Mouse (Mus musculus) WW6 (cell line): ENCODE results near the gene Sin3a.
A peak's percentile ranks its signal among the peaks of the same experiment; 100 is the strongest.

Source experiments
- DNase-seq: peaks from one replicate; pipeline ENCODE4 v3.0.0-alpha.2; 2013; ENCODE audit warnings: low read depth, low spot score

Gene Sin3a

GRCm38 (mm10) chr9:57137777-57138176, 65.9 kb downstream of the Sin3a start:
- DNase-seq, result no peak

GRCm38 (mm10) chr9:57138507-57138906, 66.7 kb downstream of the Sin3a start:
- DNase-seq, result no peak

GRCm38 (mm10) chr9:57139110-57139509, 67.3 kb downstream of the Sin3a start:
- no peak for DNase-seq

- no peak for DNase-seq
These were observed 67.7 kb downstream of the Sin3a start for GRCm38 (mm10) chr9:57139571-57139970.

- DNase-seq, result no peak
These were observed 69.8 kb downstream of the Sin3a start for GRCm38 (mm10) chr9:57141417-57142353.

- no peak for DNase-seq
These were observed 71.4 kb downstream of the Sin3a start for GRCm38 (mm10) chr9:57143212-57143611.

- no peak for DNase-seq
These were observed 73.0 kb downstream of the Sin3a start for GRCm38 (mm10) chr9:57144830-57145229.

- no peak for DNase-seq
These were observed 74.7 kb downstream of the Sin3a start for GRCm38 (mm10) chr9:57146451-57147066.

- no peak for DNase-seq
These were observed 75.6 kb downstream of the Sin3a start for GRCm38 (mm10) chr9:57147205-57148143.

GRCm38 (mm10) chr9:57148144-57148878, 76.5 kb downstream of the Sin3a start, which contains the start of gene Neil1:
TSS of gene Neil1 (minus strand) at chr9:57148305.
- peak; percentile 60 for DNase-seq

- DNase-seq, result no peak
These were observed 77.2 kb downstream of the Sin3a start for GRCm38 (mm10) chr9:57149021-57149420.

- no peak for DNase-seq
These were observed 78.4 kb downstream of the Sin3a start for GRCm38 (mm10) chr9:57150192-57150591.

GRCm38 (mm10) chr9:57152331-57152730, 80.5 kb downstream of the Sin3a start:
- DNase-seq, result no peak

GRCm38 (mm10) chr9:57156383-57156782, 84.5 kb downstream of the Sin3a start:
- no peak for DNase-seq

GRCm38 (mm10) chr9:57156823-57157222, 85.0 kb downstream of the Sin3a start:
- DNase-seq, result no peak

- no peak for DNase-seq
These were observed 85.7 kb downstream of the Sin3a start for GRCm38 (mm10) chr9:57157499-57157898.

GRCm38 (mm10) chr9:57158013-57158470, 86.2 kb downstream of the Sin3a start, which contains the start of gene Commd4:
TSS of gene Commd4 (minus strand) at chr9:57158331.
- DNase-seq, result peak; percentile 81

GRCm38 (mm10) chr9:57158506-57158905, 86.7 kb downstream of the Sin3a start:
- DNase-seq, result no peak

GRCm38 (mm10) chr9:57162496-57162895, 90.7 kb downstream of the Sin3a start:
- peak; percentile 38 for DNase-seq

GRCm38 (mm10) chr9:57163137-57163536, 91.3 kb downstream of the Sin3a start:
- peak; percentile 59 for DNase-seq

GRCm38 (mm10) chr9:57166173-57166572, 94.3 kb downstream of the Sin3a start:
- DNase-seq, result no peak
